Comparison of ENCODE assay signal across 19 mouse cellular contexts in the genomic region with DNA sequence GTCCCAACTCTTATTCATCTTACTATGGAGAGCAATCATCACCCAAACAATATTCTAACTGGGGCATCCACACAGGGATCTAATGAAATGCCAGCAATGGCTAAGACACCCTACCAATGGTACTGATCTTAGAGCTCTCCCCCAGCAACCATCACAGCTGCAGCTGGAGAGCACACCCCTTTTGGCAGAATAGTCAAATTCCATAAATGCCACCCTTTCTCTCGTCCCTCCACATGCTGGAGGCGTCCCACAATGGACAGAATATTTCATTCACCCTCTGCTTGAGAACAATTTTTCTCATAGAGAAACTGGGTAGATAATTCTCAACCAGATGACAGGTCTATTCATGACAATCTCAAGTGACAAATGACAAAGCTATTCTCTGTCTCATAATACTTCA. TPM values are rescaled to one million over a fixed set of nuclear protein-coding genes. Genes with fewer than 3 reads are reported as not detected.
DNase-seq lines count a peak whose midpoint lies in the region; ATAC-seq and TF ChIP-seq lines count a peak whose summit lies in the region.
"Had no signal": no experiment of that assay in that cellular context is flagged by ENCODE, and none has a peak within 500 bp of the region (broad histone marks: within the 10 kb centered on the region; RNA-seq: fewer than 3 reads in every experiment).

No protein-coding gene starts in this region.

- no peak overlapping the region for H3K9ac ChIP-seq in embryonic facial prominence, embryonic 14.5 days (ENCODE audit: low read depth, low read length)
- H3K9ac ChIP-seq in heart, embryonic 11.5 days (ENCODE audit: low read depth, low read length) = no peak overlapping the region
- H3K9ac ChIP-seq in limb, embryonic 14.5 days (ENCODE audit: low read depth, low read length, severe bottlenecking) = no peak overlapping the region
- H3K9ac ChIP-seq in heart, embryonic 16.5 days (ENCODE audit: low read length) = no peak overlapping the region; the same call in 1 of the 2 replicates
- H3K9ac ChIP-seq: forebrain, embryonic 15.5 days; kidney, embryonic 15.5 days; limb, embryonic 13.5 days; liver, embryonic 15.5 days; stomach, embryonic 15.5 days had no signal

- no peak overlapping the region for H3K4me2 ChIP-seq in embryonic facial prominence, embryonic 14.5 days (ENCODE audit: low read depth, low read length)
- no peak overlapping the region for H3K4me2 ChIP-seq in heart, embryonic 11.5 days
- H3K4me2 ChIP-seq in limb, embryonic 14.5 days (replicated peaks; ENCODE audit: low read depth, low read length, severe bottlenecking) = no peak overlapping the region
- peak overlapping the region; percentile 42; the same call in 1 of the 2 replicates for H3K4me2 ChIP-seq in heart, embryonic 16.5 days (ENCODE audit: low read depth, low read length)
- H3K4me2 ChIP-seq: forebrain, embryonic 15.5 days; kidney, embryonic 15.5 days; limb, embryonic 13.5 days; liver, embryonic 15.5 days; stomach, embryonic 15.5 days had no signal

- no peak for TF ChIP-seq POLR2A in limb, embryonic 14.5 days (IDR thresholded peaks at IDR 0.05; ENCODE audit: borderline replicate concordance, extremely low read depth, insufficient read depth, insufficient read length)

- no peak overlapping the region for H3K4me3 ChIP-seq in embryonic facial prominence, embryonic 14.5 days (ENCODE audit: low read depth, low read length)
- no peak overlapping the region for H3K4me3 ChIP-seq in embryonic facial prominence, embryonic 10.5 days
- H3K4me3 ChIP-seq in heart, embryonic 11.5 days (ENCODE audit: low read depth, low read length) = no peak overlapping the region
- no peak overlapping the region for H3K4me3 ChIP-seq in limb, embryonic 14.5 days (replicated peaks; ENCODE audit: low read length)
- H3K4me3 ChIP-seq in limb, embryonic 10.5 days = no peak overlapping the region
- H3K4me3 ChIP-seq in heart, embryonic 16.5 days (ENCODE audit: low read length) = no peak overlapping the region
- H3K4me3 ChIP-seq: forebrain, embryonic 15.5 days; hindbrain, embryonic 10.5 days; kidney, embryonic 15.5 days; limb, embryonic 13.5 days; liver, embryonic 15.5 days; stomach, embryonic 15.5 days had no signal

- H3K4me1 ChIP-seq in embryonic facial prominence, embryonic 14.5 days (ENCODE audit: control insufficient read depth, insufficient read depth, low read length) = peaks cover 62% of the 10 kb centered on the region
- peaks cover 56% of the 10 kb centered on the region for H3K4me1 ChIP-seq in embryonic facial prominence, embryonic 10.5 days
- H3K4me1 ChIP-seq in heart, embryonic 11.5 days (ENCODE audit: control insufficient read depth, insufficient read depth, low read length) = peaks cover 70% of the 10 kb centered on the region
- H3K4me1 ChIP-seq in limb, embryonic 14.5 days (ENCODE audit: control insufficient read depth, insufficient read depth, low read length) = peaks cover 56% of the 10 kb centered on the region
- H3K4me1 ChIP-seq in limb, embryonic 10.5 days = peaks cover 48% of the 10 kb centered on the region
- peaks cover 64% of the 10 kb centered on the region for H3K4me1 ChIP-seq in heart, embryonic 16.5 days (ENCODE audit: control insufficient read depth, insufficient read depth, low read length)

- no peaks in the 10 kb centered on the region for H3K9me3 ChIP-seq in embryonic facial prominence, embryonic 14.5 days (ENCODE audit: control insufficient read depth, low read length)
- H3K9me3 ChIP-seq in embryonic facial prominence, embryonic 10.5 days = no peaks in the 10 kb centered on the region
- H3K9me3 ChIP-seq in heart, embryonic 11.5 days (replicated peaks; ENCODE audit: control insufficient read depth, low read length) = no peaks in the 10 kb centered on the region
- H3K9me3 ChIP-seq in limb, embryonic 14.5 days (ENCODE audit: control insufficient read depth, low read length) = no peaks in the 10 kb centered on the region
- H3K9me3 ChIP-seq in limb, embryonic 10.5 days (replicated peaks) = no peaks in the 10 kb centered on the region
- H3K9me3 ChIP-seq in heart, embryonic 16.5 days (replicated peaks; ENCODE audit: control insufficient read depth, low read length) = no peaks in the 10 kb centered on the region
- H3K9me3 ChIP-seq: forebrain, embryonic 15.5 days; hindbrain, embryonic 10.5 days; kidney, embryonic 15.5 days; limb, embryonic 13.5 days; liver, embryonic 15.5 days; stomach, embryonic 15.5 days had no signal

- no peaks in the 10 kb centered on the region for H3K36me3 ChIP-seq in embryonic facial prominence, embryonic 14.5 days (ENCODE audit: control insufficient read depth, insufficient read depth, low read length)
- H3K36me3 ChIP-seq in embryonic facial prominence, embryonic 10.5 days (replicated peaks) = no peaks in the 10 kb centered on the region
- H3K36me3 ChIP-seq in heart, embryonic 11.5 days (ENCODE audit: control insufficient read depth, insufficient read depth, low read length) = no peaks in the 10 kb centered on the region
- H3K36me3 ChIP-seq in limb, embryonic 14.5 days (ENCODE audit: control insufficient read depth, insufficient read depth, low read length) = no peaks in the 10 kb centered on the region
- H3K36me3 ChIP-seq in limb, embryonic 10.5 days = no peaks in the 10 kb centered on the region
- H3K36me3 ChIP-seq in heart, embryonic 16.5 days (ENCODE audit: control insufficient read depth, insufficient read depth) = no peaks in the 10 kb centered on the region
- H3K36me3 ChIP-seq: forebrain, embryonic 15.5 days; hindbrain, embryonic 10.5 days; kidney, embryonic 15.5 days; limb, embryonic 13.5 days; liver, embryonic 15.5 days; stomach, embryonic 15.5 days had no signal

- WGBS in embryonic facial prominence, embryonic 14.5 days = 34% methylated on average over 2 of the region's 2 CpGs
- WGBS in embryonic facial prominence, embryonic 10.5 days = 69% methylated on average over 2 of the region's 2 CpGs
- 39% methylated on average over 2 of the region's 2 CpGs for WGBS in heart, embryonic 11.5 days (ENCODE audit: insufficient replicate concordance)
- WGBS in limb, embryonic 14.5 days = 44% methylated on average over 2 of the region's 2 CpGs
- WGBS in limb, embryonic 10.5 days = 87% methylated on average over 2 of the region's 2 CpGs
- 10% methylated on average over 2 of the region's 2 CpGs for WGBS in heart, embryonic 16.5 days

- peak; percentile 74 for DNase-seq in embryonic facial prominence, embryonic 14.5 days (ENCODE audit: low spot score)
- DNase-seq in embryonic facial prominence, embryonic 10.5 days (ENCODE audit: low spot score) = no peak
- no peak for DNase-seq in heart, postnatal 25 days (ENCODE audit: low spot score)
- DNase-seq in limb, embryonic 14.5 days (ENCODE audit: low spot score) = peak; percentile 36
- DNase-seq in limb, embryonic 10.5 days (ENCODE audit: low spot score) = no peak
- DNase-seq in testis, postnatal 10 days (ENCODE audit: low spot score) = no peak
- DNase-seq: adrenal gland, postnatal 36 days; cerebellum, adult 8-10 months; gastrocnemius, postnatal 14 days had no signal

- no peaks in the 10 kb centered on the region for H3K27me3 ChIP-seq in embryonic facial prominence, embryonic 14.5 days (replicated peaks; ENCODE audit: control insufficient read depth, insufficient read depth, low read length)
- H3K27me3 ChIP-seq in embryonic facial prominence, embryonic 10.5 days (replicated peaks; ENCODE audit: low read depth, poor library complexity, severe bottlenecking) = no peaks in the 10 kb centered on the region
- H3K27me3 ChIP-seq in heart, embryonic 11.5 days (ENCODE audit: control insufficient read depth, insufficient read depth, low read length) = no peaks in the 10 kb centered on the region
- no peaks in the 10 kb centered on the region for H3K27me3 ChIP-seq in limb, embryonic 14.5 days (ENCODE audit: control insufficient read depth, insufficient read depth, low read length)
- no peaks in the 10 kb centered on the region for H3K27me3 ChIP-seq in limb, embryonic 10.5 days (ENCODE audit: low read depth, poor library complexity, severe bottlenecking)
- H3K27me3 ChIP-seq in heart, embryonic 16.5 days (ENCODE audit: control insufficient read depth, insufficient read depth, low read length) = no peaks in the 10 kb centered on the region
- H3K27me3 ChIP-seq: forebrain, embryonic 15.5 days; kidney, embryonic 15.5 days; limb, embryonic 13.5 days; liver, embryonic 15.5 days; Patski; stomach, embryonic 15.5 days had no signal

- peak; percentile 45; the same call in 1 of the 2 replicates for ATAC-seq in embryonic facial prominence, embryonic 14.5 days (ENCODE audit: low read depth)
- no peak for ATAC-seq in heart, embryonic 11.5 days (replicated peaks; ENCODE audit: insufficient number of reproducible peaks, low FRiP score, low TSS enrichment)
- 0 out of 2 replicates have a peak, but pooled peaks have one; percentile 21 for ATAC-seq in limb, embryonic 14.5 days (ENCODE audit: low FRiP score, low read depth)
- peak; percentile 47; the same call in 1 of the 2 replicates for ATAC-seq in heart, embryonic 16.5 days (replicated peaks; ENCODE audit: extremely low read depth, insufficient read depth, low FRiP score)
- ATAC-seq: activated CD4-positive, CD25-positive, alpha-beta regulatory T cell, adult 4 months; forebrain, embryonic 15.5 days; Patski had no signal

- intact Hi-C loops in heart, postnatal 25 days (cut with DNase I) = no loop called here

- H3K27ac ChIP-seq in embryonic facial prominence, embryonic 14.5 days (replicated peaks; ENCODE audit: low read depth, low read length) = no peak overlapping the region
- H3K27ac ChIP-seq in embryonic facial prominence, embryonic 10.5 days (replicated peaks) = no peak overlapping the region
- peak overlapping the region; percentile 42 for H3K27ac ChIP-seq in heart, embryonic 11.5 days (ENCODE audit: low read depth, low read length)
- H3K27ac ChIP-seq in limb, embryonic 14.5 days (replicated peaks; ENCODE audit: low read depth, low read length) = no peak overlapping the region
- no peak overlapping the region for H3K27ac ChIP-seq in limb, embryonic 10.5 days
- peak overlapping the region; percentile 74 for H3K27ac ChIP-seq in heart, embryonic 16.5 days (ENCODE audit: low read length)
- H3K27ac ChIP-seq: forebrain, embryonic 15.5 days; hindbrain, embryonic 10.5 days; kidney, embryonic 15.5 days; limb, embryonic 13.5 days; liver, embryonic 15.5 days; stomach, embryonic 15.5 days had no signal

RNA-seq across cellular contexts. Expression of a gene that starts 48.4 kb away (rescaled TPM):
- polyA plus RNA-seq in embryonic facial prominence, embryonic 14.5 days (2014; fragmentation: Nextera tagmentation; extraction: Ambion mirVana) = 29.7 and 31.3 TPM in 2 replicates
- polyA plus RNA-seq in embryonic facial prominence, embryonic 10.5 days (2016; fragmentation: Nextera tagmentation; extraction: Ambion mirVana) = 15.2 and 16.6 TPM in 2 replicates
- polyA plus RNA-seq in heart, embryonic 11.5 days (2014; fragmentation: Nextera tagmentation; extraction: Ambion mirVana) = 36.8 and 40.6 TPM in 2 replicates
- total RNA-seq in heart, postnatal 25 days (2021) = 10 to 100 TPM; 55.8 to 59.0 TPM
- polyA plus RNA-seq in limb, embryonic 14.5 days (2012; rRNA removed) = 20.4 and 20.8 TPM in 2 replicates
- polyA plus RNA-seq in limb, embryonic 14.5 days (2014; fragmentation: Nextera tagmentation; extraction: Ambion mirVana) = 33.9 and 36.8 TPM in 2 replicates
- 14.3 and 15.7 TPM in 2 replicates for polyA plus RNA-seq in limb, embryonic 10.5 days (2016; fragmentation: Nextera tagmentation; extraction: Ambion mirVana)
- 40.1 and 41.3 TPM in 2 replicates for polyA plus RNA-seq in heart, embryonic 16.5 days (2015; fragmentation: Nextera tagmentation; extraction: Ambion mirVana)

Comparison
In these comparisons a context has a peak if more than half of its experiments do, and no peak if none do; other contexts are left out.
1. DNase-seq: peak in embryonic facial prominence, embryonic 14.5 days (single experiment) and limb, embryonic 14.5 days (single experiment); none in embryonic facial prominence, embryonic 10.5 days (single experiment), heart, postnatal 25 days (single experiment), limb, embryonic 10.5 days (single experiment) and testis, postnatal 10 days (single experiment).
2. H3K27ac ChIP-seq: peak in heart, embryonic 11.5 days (single experiment) and heart, embryonic 16.5 days (single experiment); none in embryonic facial prominence, embryonic 14.5 days (single experiment), embryonic facial prominence, embryonic 10.5 days (single experiment), limb, embryonic 14.5 days (single experiment) and limb, embryonic 10.5 days (single experiment).